Comparison of ENCODE assay signal across 21 mouse cellular contexts in genomic region chr16:4711173-4711572, GRCm38 (mm10). TPM values are rescaled to one million over a fixed set of nuclear protein-coding genes. Genes with fewer than 3 reads are reported as not detected.
DNase-seq lines count a peak whose midpoint lies in the region; ATAC-seq and TF ChIP-seq lines count a peak whose summit lies in the region.
"Had no signal": no experiment of that assay in that cellular context is flagged by ENCODE, and none has a peak within 500 bp of the region (broad histone marks: within the 10 kb centered on the region; RNA-seq: fewer than 3 reads in every experiment).

No protein-coding gene starts in this region.

- no peak for DNase-seq in layer of hippocampus, adult 2 months (ENCODE audit: low spot score in 2 of 2)
- DNase-seq in layer of hippocampus, adult 11-12 months (ENCODE audit: low spot score), result no peak
- DNase-seq in left cerebral cortex, adult 2 months (ENCODE audit: extremely low spot score in 1 of 2, low spot score in 2 of 2), result no peak
- no peak for DNase-seq in left cerebral cortex, adult 9 months (ENCODE audit: low spot score in 2 of 2)
- no peak for DNase-seq in midbrain, embryonic 14.5 days
- DNase-seq: adrenal gland, adult 2 months; adrenal gland, postnatal 10 days; adrenal gland, postnatal 25 days; cerebellum, adult 11-12 months; cerebellum, adult 2 months; cerebellum, adult 9-10 months; cerebellum, postnatal 10 days; cerebellum, postnatal 25 days; embryo, embryonic 11 days; forebrain, postnatal 0 days had no signal

- no peak for TF ChIP-seq POLR2A in cortical plate, adult 2 months (IDR thresholded peaks at IDR 0.05; ENCODE audit: extremely low read depth, insufficient read depth, low read length)

- 96% methylated on average over 4 of the region's 4 CpGs for WGBS in midbrain, embryonic 14.5 days

- H3K4me3 ChIP-seq in layer of hippocampus, adult 2 months, result no peak overlapping the region
- no peak overlapping the region for H3K4me3 ChIP-seq in left cerebral cortex, adult 2 months
- H3K4me3 ChIP-seq in cortical plate, adult 2 months (ENCODE audit: insufficient read depth, low read length), result no peak overlapping the region
- no peak overlapping the region for H3K4me3 ChIP-seq in midbrain, embryonic 14.5 days (replicated peaks; ENCODE audit: low read depth, low read length)
- H3K4me3 ChIP-seq: embryonic facial prominence, embryonic 13.5 days; embryonic facial prominence, embryonic 15.5 days; forebrain, embryonic 13.5 days; forebrain, embryonic 15.5 days had no signal

- H3K9me3 ChIP-seq in midbrain, embryonic 14.5 days (ENCODE audit: control insufficient read depth, low read length), result no peaks in the 10 kb centered on the region
- H3K9me3 ChIP-seq: embryonic facial prominence, embryonic 13.5 days; embryonic facial prominence, embryonic 15.5 days; forebrain, embryonic 13.5 days; forebrain, embryonic 15.5 days had no signal

- H3K27ac ChIP-seq in layer of hippocampus, adult 2 months, result peak overlapping the region; percentile 72
- peak overlapping the region; percentile 37 for H3K27ac ChIP-seq in left cerebral cortex, adult 2 months
- peak overlapping the region; percentile 91 for H3K27ac ChIP-seq in cortical plate, adult 2 months (ENCODE audit: insufficient read depth, low read length)
- no peak overlapping the region for H3K27ac ChIP-seq in midbrain, embryonic 14.5 days (replicated peaks; ENCODE audit: low read depth, low read length)
- H3K27ac ChIP-seq: embryonic facial prominence, embryonic 13.5 days; embryonic facial prominence, embryonic 15.5 days; forebrain, embryonic 13.5 days; forebrain, embryonic 15.5 days had no signal

- no peak overlapping the region for H3K9ac ChIP-seq in midbrain, embryonic 14.5 days (replicated peaks; ENCODE audit: low read length)
- H3K9ac ChIP-seq: embryonic facial prominence, embryonic 13.5 days; embryonic facial prominence, embryonic 15.5 days; forebrain, embryonic 13.5 days; forebrain, embryonic 15.5 days; forebrain, postnatal 0 days had no signal

- no peaks in the 10 kb centered on the region for H3K27me3 ChIP-seq in midbrain, embryonic 14.5 days (ENCODE audit: control insufficient read depth, insufficient read depth, low read length)
- H3K27me3 ChIP-seq: embryonic facial prominence, embryonic 13.5 days; embryonic facial prominence, embryonic 15.5 days; forebrain, embryonic 13.5 days; forebrain, embryonic 15.5 days had no signal

- TF ChIP-seq CTCF in layer of hippocampus, adult 2 months (conservative IDR thresholded peaks at IDR 0.05), result no peak
- no peak for TF ChIP-seq CTCF in left cerebral cortex, adult 2 months (IDR thresholded peaks at IDR 0.05)
- no peak for TF ChIP-seq CTCF in cortical plate, adult 2 months (IDR thresholded peaks at IDR 0.05; ENCODE audit: extremely low read depth, insufficient read depth, low read length)

- H3K4me2 ChIP-seq in midbrain, embryonic 14.5 days (ENCODE audit: low read length), result no peak overlapping the region
- H3K4me2 ChIP-seq: embryonic facial prominence, embryonic 13.5 days; embryonic facial prominence, embryonic 15.5 days; forebrain, embryonic 13.5 days; forebrain, embryonic 15.5 days had no signal

- intact Hi-C loops in left cerebral cortex, adult 2 months (cut with DNase I), result no loop called here

- H3K4me1 ChIP-seq in cortical plate, adult 2 months (ENCODE audit: control insufficient read depth, insufficient read depth, low read length), result no peaks in the 10 kb centered on the region
- H3K4me1 ChIP-seq in midbrain, embryonic 14.5 days (ENCODE audit: control insufficient read depth, insufficient read depth, low read length), result no peaks in the 10 kb centered on the region
- H3K4me1 ChIP-seq: embryonic facial prominence, embryonic 13.5 days; embryonic facial prominence, embryonic 15.5 days; forebrain, embryonic 13.5 days; forebrain, embryonic 15.5 days had no signal

- peaks cover 82% of the 10 kb centered on the region for H3K36me3 ChIP-seq in midbrain, embryonic 14.5 days (ENCODE audit: control insufficient read depth, insufficient read depth, low read length)

- no peak for ATAC-seq in midbrain, embryonic 14.5 days (ENCODE audit: low FRiP score, low TSS enrichment)
- no peak for ATAC-seq in erythroblast, adult 5-6 weeks (replicated peaks; ENCODE audit: low FRiP score, poor library complexity, severe bottlenecking)
- ATAC-seq: forebrain, embryonic 13.5 days; forebrain, embryonic 15.5 days; forebrain, postnatal 0 days had no signal

RNA-seq across cellular contexts. Expression of gene Nmral1, which starts 8.0 kb away (rescaled TPM):
- total RNA-seq in layer of hippocampus, adult 2 months (2021), result 10 to 100 TPM; 16.8 to 17.4 TPM
- total RNA-seq in left cerebral cortex, adult 2 months (2021), result 10 to 100 TPM in 1 of 2 experiments, 1 to 10 TPM in 1; 9.7 to 10.8 TPM
- polyA plus RNA-seq in cortical plate, adult 2 months (2012; rRNA removed), result 25.5 and 25.7 TPM in 2 replicates
- 80.9 and 91.4 TPM in 2 replicates for polyA plus RNA-seq in midbrain, embryonic 14.5 days (2014; fragmentation: Nextera tagmentation; extraction: Ambion mirVana)
- total RNA-seq in erythroblast, adult 5-6 weeks (2015; ENCODE audit: low replicate concordance), result 4.6 and 14.4 TPM in 2 replicates
- 10.6 and 16.4 TPM in 2 replicates for total RNA-seq in erythroblast, adult 5-6 weeks (2017; ENCODE audit: low replicate concordance)

RNA-seq across cellular contexts. Expression of gene Hmox2, which starts 15.0 kb away (rescaled TPM):
- 10 to 100 TPM; 91.8 to 92.0 TPM for total RNA-seq in layer of hippocampus, adult 2 months (2021)
- 10 to 100 TPM; 76.1 to 79.1 TPM for total RNA-seq in left cerebral cortex, adult 2 months (2021)
- 108 TPM in 2 replicates for polyA plus RNA-seq in cortical plate, adult 2 months (2012; rRNA removed)
- 91.6 and 96.4 TPM in 2 replicates for polyA plus RNA-seq in midbrain, embryonic 14.5 days (2014; fragmentation: Nextera tagmentation; extraction: Ambion mirVana)
- total RNA-seq in erythroblast, adult 5-6 weeks (2015; ENCODE audit: low replicate concordance), result 13.3 and 22.6 TPM in 2 replicates
- total RNA-seq in erythroblast, adult 5-6 weeks (2017; ENCODE audit: low replicate concordance), result 15.4 and 18.8 TPM in 2 replicates

RNA-seq across cellular contexts. Expression of gene Coro7, which starts 31.6 kb away (rescaled TPM):
- 10 to 100 TPM; 85.6 to 93.4 TPM for total RNA-seq in layer of hippocampus, adult 2 months (2021)
- total RNA-seq in left cerebral cortex, adult 2 months (2021), result 10 to 100 TPM; 76.7 to 92.0 TPM
- 103 and 104 TPM in 2 replicates for polyA plus RNA-seq in cortical plate, adult 2 months (2012; rRNA removed)
- 23.3 and 25.7 TPM in 2 replicates for polyA plus RNA-seq in midbrain, embryonic 14.5 days (2014; fragmentation: Nextera tagmentation; extraction: Ambion mirVana)
- 14.6 and 24.2 TPM in 2 replicates for total RNA-seq in erythroblast, adult 5-6 weeks (2015; ENCODE audit: low replicate concordance)
- 5.3 and 9.6 TPM in 2 replicates for total RNA-seq in erythroblast, adult 5-6 weeks (2017; ENCODE audit: low replicate concordance)
